7 mouse cellular contexts compared by ENCODE assay signal in the genomic region with DNA sequence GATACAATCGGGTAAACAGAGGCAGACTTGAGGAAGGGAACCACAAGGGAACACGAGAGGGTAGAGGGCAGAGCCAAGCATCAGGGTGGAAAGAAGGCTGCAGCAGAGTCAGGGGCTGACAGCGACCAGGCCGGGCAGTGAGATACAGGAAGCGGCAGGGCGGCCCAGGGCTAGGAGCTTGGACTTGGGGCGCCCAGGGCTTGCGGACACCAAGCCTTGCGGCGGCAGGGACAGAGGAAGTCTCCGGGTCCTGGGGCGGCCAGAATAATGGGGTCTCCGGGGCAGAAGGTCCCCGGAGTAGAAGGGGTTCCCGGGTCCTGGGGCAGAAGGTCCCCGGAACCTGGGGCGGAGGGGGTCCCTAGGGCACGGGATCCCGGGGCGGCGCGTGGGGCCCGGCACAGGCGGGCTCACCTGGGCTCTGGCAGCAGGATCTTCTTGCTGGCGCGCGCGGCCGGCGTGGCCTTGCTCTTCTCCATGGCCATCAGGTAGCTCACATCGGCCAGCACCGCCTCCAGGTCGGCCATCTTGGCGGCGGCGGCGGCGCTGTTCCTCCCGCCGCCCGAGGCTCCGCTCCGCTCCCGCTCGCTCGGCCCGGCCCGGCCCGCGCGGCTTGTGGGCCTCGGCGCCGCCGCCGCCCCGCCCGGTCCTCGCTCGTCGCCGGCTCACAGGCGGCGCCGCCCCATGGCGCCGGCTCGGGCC. TPM values are rescaled to one million over a fixed set of nuclear protein-coding genes. Genes with fewer than 3 reads are reported as not detected.
DNase-seq lines count a peak whose midpoint lies in the region; ATAC-seq and TF ChIP-seq lines count a peak whose summit lies in the region.

No protein-coding gene starts in this region.

- H3K27me3 ChIP-seq in ES-Bruce4 (ENCODE audit: control insufficient read depth, insufficient read depth, low read length, poor library complexity, severe bottlenecking) = no peaks in the 10 kb centered on the region
- H3K27me3 ChIP-seq in heart, embryonic 12.5 days (replicated peaks) = no peaks in the 10 kb centered on the region
- H3K27me3 ChIP-seq in midbrain, embryonic 10.5 days (ENCODE audit: low read depth, poor library complexity, severe bottlenecking) = no peaks in the 10 kb centered on the region
- no peaks in the 10 kb centered on the region for H3K27me3 ChIP-seq in stomach, embryonic 15.5 days (replicated peaks)

- ATAC-seq in activated CD4-positive, CD25-positive, alpha-beta regulatory T cell, adult 4 months = peak; percentile 8
- peak; percentile 60 for ATAC-seq in heart, embryonic 12.5 days (ENCODE audit: insufficient number of reproducible peaks, low FRiP score)
- peak; percentile 59 for ATAC-seq in stomach, embryonic 15.5 days (ENCODE audit: insufficient read depth, low FRiP score, low read depth)

- no peaks in the 10 kb centered on the region for H3K9me3 ChIP-seq in ES-Bruce4 (replicated peaks; ENCODE audit: control insufficient read depth, insufficient read depth, low read length, poor library complexity, severe bottlenecking)
- no peaks in the 10 kb centered on the region for H3K9me3 ChIP-seq in heart, embryonic 12.5 days (replicated peaks)
- H3K9me3 ChIP-seq in midbrain, embryonic 10.5 days (replicated peaks) = no peaks in the 10 kb centered on the region
- no peaks in the 10 kb centered on the region for H3K9me3 ChIP-seq in stomach, embryonic 15.5 days

- peak; percentile 68 for DNase-seq in embryo, embryonic 10.5 days (ENCODE audit: low spot score)
- DNase-seq in kidney, postnatal 14 days = peak; percentile 66
- DNase-seq in midbrain, embryonic 10.5 days (ENCODE audit: low spot score) = peak; percentile 74

- TF ChIP-seq POLR2A in ES-Bruce4 (IDR thresholded peaks at IDR 0.05; ENCODE audit: insufficient read depth, low read length) = no peak

- H3K36me3 ChIP-seq in ES-Bruce4 (ENCODE audit: control insufficient read depth, insufficient read depth, low read length, poor library complexity, severe bottlenecking) = no peaks in the 10 kb centered on the region
- H3K36me3 ChIP-seq in heart, embryonic 12.5 days = no peaks in the 10 kb centered on the region
- no peaks in the 10 kb centered on the region for H3K36me3 ChIP-seq in midbrain, embryonic 10.5 days
- H3K36me3 ChIP-seq in stomach, embryonic 15.5 days = no peaks in the 10 kb centered on the region

- peak overlapping the region; percentile 91 for H3K4me2 ChIP-seq in heart, embryonic 12.5 days
- peak overlapping the region; percentile 71 for H3K4me2 ChIP-seq in stomach, embryonic 15.5 days

- WGBS in heart, embryonic 12.5 days = 6% methylated on average over 60 of the region's 68 CpGs
- WGBS in midbrain, embryonic 10.5 days = 9% methylated on average over 68 of the region's 68 CpGs
- under 1% methylated on average over 51 of the region's 68 CpGs for WGBS in stomach, embryonic 15.5 days

- peak overlapping the region; percentile 97 for H3K9ac ChIP-seq in ES-Bruce4 (ENCODE audit: low read depth, poor library complexity, severe bottlenecking)
- H3K9ac ChIP-seq in heart, embryonic 12.5 days = peak overlapping the region; percentile 95
- H3K9ac ChIP-seq in stomach, embryonic 15.5 days = peak overlapping the region; percentile 80

- no peak overlapping the region for H3K27ac ChIP-seq in ES-Bruce4 (ENCODE audit: insufficient read depth, low read length)
- peak overlapping the region; percentile 88 for H3K27ac ChIP-seq in heart, embryonic 12.5 days (ENCODE audit: poor library complexity, severe bottlenecking)
- H3K27ac ChIP-seq in midbrain, embryonic 10.5 days (replicated peaks) = peak overlapping the region; percentile 95
- H3K27ac ChIP-seq in stomach, embryonic 15.5 days = peak overlapping the region; percentile 80

- H3K4me1 ChIP-seq in ES-Bruce4 (ENCODE audit: control insufficient read depth, insufficient read depth, low read length) = no peaks in the 10 kb centered on the region
- peaks cover 49% of the 10 kb centered on the region for H3K4me1 ChIP-seq in heart, embryonic 12.5 days (replicated peaks)
- H3K4me1 ChIP-seq in midbrain, embryonic 10.5 days = peaks cover 54% of the 10 kb centered on the region
- peaks cover 50% of the 10 kb centered on the region for H3K4me1 ChIP-seq in stomach, embryonic 15.5 days

- TF ChIP-seq CTCF in ES-Bruce4 (IDR thresholded peaks at IDR 0.05; ENCODE audit: low read depth, low read length) = no peak

- TF ChIP-seq EP300 in ES-Bruce4 (IDR thresholded peaks at IDR 0.05; ENCODE audit: insufficient read depth, low read depth, low read length) = no peak

- peak overlapping the region; percentile 83 for H3K4me3 ChIP-seq in ES-Bruce4 (ENCODE audit: low read depth, low read length)
- peak overlapping the region; percentile 95 for H3K4me3 ChIP-seq in heart, embryonic 12.5 days
- peak overlapping the region; percentile 97 for H3K4me3 ChIP-seq in midbrain, embryonic 10.5 days
- H3K4me3 ChIP-seq in stomach, embryonic 15.5 days (replicated peaks) = peak overlapping the region; percentile 79

RNA-seq across cellular contexts. Expression of gene Grk2, which starts 0.4 kb away (rescaled TPM):
- 40.2 and 46.4 TPM in 2 replicates for polyA plus RNA-seq in ES-Bruce4 (2011; ENCODE audit: insufficient read depth, insufficient read length, low read depth, missing spikeins)
- polyA plus RNA-seq in activated CD4-positive, CD25-positive, alpha-beta regulatory T cell, adult 4 months (2017; shearing (Covaris generic)) = 100 to 1,000 TPM in 1 of 2 experiments, 10 to 100 TPM in 1; 83.4 to 101 TPM
- 12.6 and 15.6 TPM in 2 replicates for polyA plus RNA-seq in heart, embryonic 12.5 days (2016; fragmentation: Nextera tagmentation; extraction: Ambion mirVana)
- 12.2 and 14.2 TPM in 2 replicates for polyA plus RNA-seq in midbrain, embryonic 10.5 days (2016; fragmentation: Nextera tagmentation; extraction: Ambion mirVana)
- polyA plus RNA-seq in stomach, embryonic 15.5 days (2015; fragmentation: Nextera tagmentation; extraction: Ambion mirVana) = 18.5 and 18.7 TPM in 2 replicates

RNA-seq across cellular contexts. Expression of gene Ankrd13d, which starts 22.7 kb away (rescaled TPM):
- polyA plus RNA-seq in ES-Bruce4 (2011; ENCODE audit: insufficient read depth, insufficient read length, low read depth, missing spikeins) = 4.9 and 6.5 TPM in 2 replicates
- 1 to 10 TPM; 1.5 to 2.1 TPM for polyA plus RNA-seq in activated CD4-positive, CD25-positive, alpha-beta regulatory T cell, adult 4 months (2017; shearing (Covaris generic))
- 1.6 and 2.0 TPM in 2 replicates for polyA plus RNA-seq in heart, embryonic 12.5 days (2016; fragmentation: Nextera tagmentation; extraction: Ambion mirVana)
- 11.7 and 12.6 TPM in 2 replicates for polyA plus RNA-seq in midbrain, embryonic 10.5 days (2016; fragmentation: Nextera tagmentation; extraction: Ambion mirVana)
- 9.5 TPM in 2 replicates for polyA plus RNA-seq in stomach, embryonic 15.5 days (2015; fragmentation: Nextera tagmentation; extraction: Ambion mirVana)

RNA-seq across cellular contexts. Expression of gene Ssh3, which starts 36.7 kb away (rescaled TPM):
- 8.5 and 9.2 TPM in 2 replicates for polyA plus RNA-seq in ES-Bruce4 (2011; ENCODE audit: insufficient read depth, insufficient read length, low read depth, missing spikeins)
- 10 to 100 TPM in 1 of 2 experiments, 1 to 10 TPM in 1; 8.8 to 11.4 TPM for polyA plus RNA-seq in activated CD4-positive, CD25-positive, alpha-beta regulatory T cell, adult 4 months (2017; shearing (Covaris generic))
- polyA plus RNA-seq in heart, embryonic 12.5 days (2016; fragmentation: Nextera tagmentation; extraction: Ambion mirVana) = 4.5 and 4.7 TPM in 2 replicates
- polyA plus RNA-seq in midbrain, embryonic 10.5 days (2016; fragmentation: Nextera tagmentation; extraction: Ambion mirVana) = 3.2 and 3.6 TPM in 2 replicates
- polyA plus RNA-seq in stomach, embryonic 15.5 days (2015; fragmentation: Nextera tagmentation; extraction: Ambion mirVana) = 27.6 and 32.6 TPM in 2 replicates

Comparison
In these comparisons a context has a peak if more than half of its experiments do, and no peak if none do; other contexts are left out.
1. ATAC-seq: peak in every context shown above with its lines; median percentile 60 in heart, embryonic 12.5 days; 59 in stomach, embryonic 15.5 days; 8 in activated CD4-positive, CD25-positive, alpha-beta regulatory T cell, adult 4 months.